Mouse (Mus musculus): ENCODE measurements around the gene Prpsap1. TPM values are rescaled to one million over a fixed set of nuclear protein-coding genes. Genes with fewer than 3 reads are reported as not detected.

Gene Prpsap1
- 81.0 TPM for polyA plus RNA-seq (2012; fragmentation: generic; extraction: Trizol)
- long read RNA-seq, experiment 1, transcript Prpsap1-205 (4 exons, 912 nt), result minor isoform, 5 of 205 reads
- long read RNA-seq, experiment 1, transcript Prpsap1-201 (10 exons, 1,841 nt), result major isoform, 162 of 205 reads
- long read RNA-seq, experiment 1, partial matches to known transcripts, result 3 of 205 reads
- long read RNA-seq, experiment 1, other reads (novel, unspliced or antisense), result 33 of 205 reads
- long read RNA-seq, experiment 2, transcript Prpsap1-201 (10 exons, 1,841 nt), result major isoform, 850 of 895 reads
- long read RNA-seq, experiment 2, partial matches to known transcripts, result 3 of 895 reads
- long read RNA-seq, experiment 2, other reads (novel, unspliced or antisense), result 38 of 895 reads

DNA sequence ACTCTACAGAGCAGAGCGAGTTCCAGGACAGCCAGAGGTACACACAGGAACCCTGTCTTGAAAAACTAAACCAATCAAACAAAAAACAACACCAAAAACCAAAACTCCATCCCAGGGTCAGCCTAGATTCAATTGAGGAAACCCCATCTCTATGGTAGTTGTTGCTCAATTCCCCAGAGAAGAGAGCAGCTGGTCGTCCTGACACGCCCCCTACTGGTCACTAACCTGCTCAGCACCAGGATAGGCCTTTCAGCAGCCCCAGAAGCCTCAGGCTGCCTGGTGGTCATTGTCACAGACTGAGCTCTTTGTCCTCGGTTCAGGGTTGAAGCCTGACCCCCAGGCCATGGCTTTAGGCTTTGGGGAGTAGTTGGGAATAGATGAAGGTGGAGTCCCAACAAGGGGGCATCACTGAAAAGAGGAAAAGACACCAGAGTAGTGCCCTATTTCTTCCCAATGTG is at the start of gene Prpsap1:
Gene Prpsap1 (minus strand): TSS at position 408 of the 458 bp plus-strand sequence.
- Histone ChIP-seq H3K79me2 (ENCODE audit: control insufficient read depth, insufficient read depth) (peaks cover 13% of the 10 kb centered on the region), H3K79me3 (ENCODE audit: low read depth) (peaks cover 9% of the 10 kb centered on the region), H3K27me3 (ENCODE audit: control insufficient read depth, insufficient read depth, insufficient read length) (no peaks in the 10 kb centered on the region), H3K4me3 (ENCODE audit: insufficient read depth, poor library complexity, severe bottlenecking) (no peak within 1 kb of the TSS), H3ac (ENCODE audit: control insufficient read depth, insufficient read length, low read depth) (no peak within 1 kb of the TSS), H3K36me3 (ENCODE audit: control insufficient read depth, insufficient read depth) (no peaks in the 10 kb centered on the region)
- peak; percentile 13 for TF ChIP-seq MAX (IDR thresholded peaks at IDR 0.05)
- TF ChIP-seq MYOG (IDR thresholded peaks at IDR 0.05; ENCODE audit: control insufficient read depth, extremely low read depth, insufficient read length), result no peak
- no peak for TF ChIP-seq FOSL1 (IDR thresholded peaks at IDR 0.05; ENCODE audit: insufficient read depth, low read length, poor library complexity, severe bottlenecking)
- peak; percentile 86 for TF ChIP-seq CEBPB (IDR thresholded peaks at IDR 0.05; ENCODE audit: low read depth)
- peak; percentile 61 for TF ChIP-seq CTCF (IDR thresholded peaks at IDR 0.05; ENCODE audit: control insufficient read depth, insufficient read depth, insufficient read length)
- no peak for TF ChIP-seq MYOD1 (IDR thresholded peaks at IDR 0.05; ENCODE audit: control insufficient read depth, insufficient read length, low read depth)
- TF ChIP-seq USF1 (IDR thresholded peaks at IDR 0.05; ENCODE audit: low read depth), result no peak

DNA sequence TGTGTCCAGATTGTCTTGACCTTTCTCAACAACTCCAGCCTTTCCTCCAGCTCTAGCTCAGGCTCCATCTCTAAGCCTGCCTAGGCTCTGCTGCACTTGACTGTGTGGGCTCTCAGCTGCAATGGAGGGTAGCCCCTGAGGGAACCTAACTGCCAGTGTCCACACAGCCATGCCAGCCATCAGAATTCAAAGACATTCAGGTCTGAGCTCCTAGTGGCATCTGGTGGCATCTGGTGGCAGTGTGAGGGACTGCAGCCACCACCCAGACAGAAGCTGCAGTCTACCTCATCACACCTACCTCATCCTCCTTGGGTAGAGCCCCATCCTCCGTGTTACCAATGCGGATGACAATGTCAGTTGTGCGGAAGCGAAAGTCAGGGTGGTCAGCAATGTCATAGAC is 49.1 kb upstream of the Prpsap1 start:
- Histone ChIP-seq H3K79me3 (ENCODE audit: low read depth) (no peaks in the 10 kb centered on the region), H3K27me3 (ENCODE audit: control insufficient read depth, insufficient read depth, insufficient read length) (no peaks in the 10 kb centered on the region), H3ac (ENCODE audit: control insufficient read depth, insufficient read length, low read depth) (no peak overlapping the region), H3K36me3 (ENCODE audit: control insufficient read depth, insufficient read depth) (peaks cover 88% of the 10 kb centered on the region), H3K79me2 (ENCODE audit: control insufficient read depth, insufficient read depth) (no peaks in the 10 kb centered on the region), H3K4me3 (ENCODE audit: insufficient read depth, poor library complexity, severe bottlenecking) (no peak overlapping the region)
- no peak for TF ChIP-seq MYOG (IDR thresholded peaks at IDR 0.05; ENCODE audit: control insufficient read depth, extremely low read depth, insufficient read length)
- TF ChIP-seq MAX (IDR thresholded peaks at IDR 0.05), result no peak
- peak; percentile 61 for TF ChIP-seq CTCF (IDR thresholded peaks at IDR 0.05; ENCODE audit: control insufficient read depth, insufficient read depth, insufficient read length)
- no peak for TF ChIP-seq MYOD1 (IDR thresholded peaks at IDR 0.05; ENCODE audit: control insufficient read depth, insufficient read length, low read depth)
- TF ChIP-seq USF1 (IDR thresholded peaks at IDR 0.05; ENCODE audit: low read depth), result no peak
- no peak for TF ChIP-seq CEBPB (IDR thresholded peaks at IDR 0.05; ENCODE audit: low read depth)
- no peak for TF ChIP-seq FOSL1 (IDR thresholded peaks at IDR 0.05; ENCODE audit: insufficient read depth, low read length, poor library complexity, severe bottlenecking)

DNA sequence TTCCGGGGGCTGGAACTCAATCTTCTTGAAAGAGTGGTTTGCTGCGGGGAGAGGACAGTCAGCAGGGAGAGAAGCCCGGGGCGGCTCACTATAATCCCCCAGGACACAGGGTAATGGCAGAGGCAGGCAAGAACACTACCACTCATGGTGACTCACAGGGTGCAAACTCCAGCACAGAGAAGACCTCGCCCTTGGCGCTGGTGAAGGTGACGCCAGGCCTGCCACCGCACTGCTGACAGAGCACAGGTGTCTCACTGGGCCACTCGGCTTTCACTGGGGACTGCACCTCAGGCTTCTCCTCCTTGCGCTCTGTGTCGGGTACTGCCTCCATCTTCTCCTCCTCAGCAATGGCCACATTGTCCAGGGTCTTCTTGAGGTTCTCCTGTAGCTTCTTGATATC is 47.2 kb upstream of the Prpsap1 start:
- Histone ChIP-seq H3K27me3 (ENCODE audit: control insufficient read depth, insufficient read depth, insufficient read length) (no peaks in the 10 kb centered on the region), H3ac (ENCODE audit: control insufficient read depth, insufficient read length, low read depth) (no peak overlapping the region), H3K79me3 (ENCODE audit: low read depth) (no peaks in the 10 kb centered on the region), H3K4me3 (ENCODE audit: insufficient read depth, poor library complexity, severe bottlenecking) (no peak overlapping the region), H3K36me3 (ENCODE audit: control insufficient read depth, insufficient read depth) (peaks cover 87% of the 10 kb centered on the region), H3K79me2 (ENCODE audit: control insufficient read depth, insufficient read depth) (no peaks in the 10 kb centered on the region)
- TF ChIP-seq MYOG (IDR thresholded peaks at IDR 0.05; ENCODE audit: control insufficient read depth, extremely low read depth, insufficient read length), result no peak
- TF ChIP-seq MYOD1 (IDR thresholded peaks at IDR 0.05; ENCODE audit: control insufficient read depth, insufficient read length, low read depth), result no peak
- TF ChIP-seq MAX (IDR thresholded peaks at IDR 0.05), result no peak
- no peak for TF ChIP-seq CEBPB (IDR thresholded peaks at IDR 0.05; ENCODE audit: low read depth)
- no peak for TF ChIP-seq USF1 (IDR thresholded peaks at IDR 0.05; ENCODE audit: low read depth)
- no peak for TF ChIP-seq FOSL1 (IDR thresholded peaks at IDR 0.05; ENCODE audit: insufficient read depth, low read length, poor library complexity, severe bottlenecking)
- no peak for TF ChIP-seq CTCF (IDR thresholded peaks at IDR 0.05; ENCODE audit: control insufficient read depth, insufficient read depth, insufficient read length)

DNA sequence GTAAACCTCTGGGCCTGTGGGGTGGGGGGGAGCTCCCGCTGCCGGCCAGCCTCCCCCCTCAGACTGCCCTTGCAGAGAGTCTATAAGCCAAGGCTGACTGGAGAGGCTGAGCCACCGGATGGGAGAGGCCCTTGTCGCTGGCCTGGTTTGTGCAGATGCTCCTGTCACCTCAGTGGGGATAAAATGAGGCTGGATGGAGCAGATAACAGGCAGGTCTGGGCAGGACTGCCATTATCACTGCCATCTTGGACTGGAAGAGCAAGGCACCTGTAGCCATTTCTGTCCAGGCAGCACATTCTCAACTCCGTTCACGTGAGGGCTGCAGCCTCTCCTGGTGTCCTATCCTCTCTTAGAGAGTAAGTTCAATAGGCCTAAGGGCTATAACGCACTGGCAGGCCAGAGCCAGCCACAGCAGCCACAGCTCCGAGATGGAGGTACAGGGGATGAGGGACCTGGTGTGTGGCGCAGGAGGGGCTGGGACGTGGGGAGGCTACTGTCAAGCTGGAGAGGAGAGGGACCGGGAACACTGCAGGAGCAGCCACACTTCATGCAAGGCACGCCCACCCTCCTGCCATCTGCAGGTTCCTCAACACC is 44.2 kb upstream of the Prpsap1 start:
- TF ChIP-seq CTCF (IDR thresholded peaks at IDR 0.05; ENCODE audit: control insufficient read depth, insufficient read depth, insufficient read length), result no peak
- no peak for TF ChIP-seq USF1 (IDR thresholded peaks at IDR 0.05; ENCODE audit: low read depth)
- TF ChIP-seq MYOD1 (IDR thresholded peaks at IDR 0.05; ENCODE audit: control insufficient read depth, insufficient read length, low read depth), result no peak
- no peak for TF ChIP-seq MAX (IDR thresholded peaks at IDR 0.05)
- no peak for TF ChIP-seq CEBPB (IDR thresholded peaks at IDR 0.05; ENCODE audit: low read depth)
- no peak for TF ChIP-seq MYOG (IDR thresholded peaks at IDR 0.05; ENCODE audit: control insufficient read depth, extremely low read depth, insufficient read length)
- Histone ChIP-seq H3ac (ENCODE audit: control insufficient read depth, insufficient read length, low read depth) (no peak overlapping the region), H3K4me3 (ENCODE audit: insufficient read depth, poor library complexity, severe bottlenecking) (no peak overlapping the region), H3K79me3 (ENCODE audit: low read depth) (no peaks in the 10 kb centered on the region), H3K36me3 (ENCODE audit: control insufficient read depth, insufficient read depth) (peaks cover 59% of the 10 kb centered on the region), H3K27me3 (ENCODE audit: control insufficient read depth, insufficient read depth, insufficient read length) (no peaks in the 10 kb centered on the region), H3K79me2 (ENCODE audit: control insufficient read depth, insufficient read depth) (no peaks in the 10 kb centered on the region)

DNA sequence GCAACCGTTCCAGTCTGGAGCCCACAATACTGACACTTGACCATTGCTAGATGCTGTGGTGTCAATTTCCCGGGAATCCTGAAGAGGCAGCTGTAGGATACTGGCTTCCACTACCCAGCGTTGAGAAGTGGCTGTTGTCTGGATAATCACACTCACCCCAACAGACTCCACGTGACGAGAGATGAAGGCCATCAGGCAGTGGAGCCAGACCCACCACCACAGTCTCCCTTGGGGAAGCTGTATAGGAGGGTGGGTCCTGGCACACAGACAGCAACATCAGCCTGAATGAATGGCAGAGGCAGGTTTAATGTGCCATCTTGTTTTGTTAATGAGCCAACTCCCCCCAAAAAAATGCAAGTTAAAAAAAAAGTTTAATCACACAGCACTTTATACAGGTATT is 43.4 kb upstream of the Prpsap1 start:
- Histone ChIP-seq H3K79me2 (ENCODE audit: control insufficient read depth, insufficient read depth) (peaks cover 4% of the 10 kb centered on the region), H3K36me3 (ENCODE audit: control insufficient read depth, insufficient read depth) (peaks cover 51% of the 10 kb centered on the region), H3ac (ENCODE audit: control insufficient read depth, insufficient read length, low read depth) (no peak overlapping the region), H3K4me3 (ENCODE audit: insufficient read depth, poor library complexity, severe bottlenecking) (no peak overlapping the region), H3K27me3 (ENCODE audit: control insufficient read depth, insufficient read depth, insufficient read length) (no peaks in the 10 kb centered on the region), H3K79me3 (ENCODE audit: low read depth) (no peaks in the 10 kb centered on the region)
- TF ChIP-seq MAX (IDR thresholded peaks at IDR 0.05) (no peak), CTCF (IDR thresholded peaks at IDR 0.05; ENCODE audit: control insufficient read depth, insufficient read depth, insufficient read length) (no peak), MYOG (IDR thresholded peaks at IDR 0.05; ENCODE audit: control insufficient read depth, extremely low read depth, insufficient read length) (no peak), CEBPB (IDR thresholded peaks at IDR 0.05; ENCODE audit: low read depth) (no peak), USF1 (IDR thresholded peaks at IDR 0.05; ENCODE audit: low read depth) (no peak), MYOD1 (IDR thresholded peaks at IDR 0.05; ENCODE audit: control insufficient read depth, insufficient read length, low read depth) (no peak), FOSL1 (IDR thresholded peaks at IDR 0.05; ENCODE audit: insufficient read depth, low read length, poor library complexity, severe bottlenecking) (no peak)
